Mouse (Mus musculus): ENCODE measurements around the gene Nsun2. TPM values are rescaled to one million over a fixed set of nuclear protein-coding genes. Genes with fewer than 3 reads are reported as not detected.
"Not testable (repeated sequence)": the region's sequence is repeated elsewhere in the genome, so short reads cannot be mapped to it uniquely, and the experiment has no call there.

Nsun2 gene
- total and polyA plus RNA-seq, 2 experiments from 2014 or later, result 37.6 to 62.1 TPM

GRCm38 (mm10) chr13:69593453-69593852, 59.9 kb downstream of the Nsun2 start:
- H3K27me3 ChIP-seq (ENCODE audit: insufficient read depth, low read length), result no peaks in the 10 kb centered on the region
- 75% methylated on average over 8 of the region's 8 CpGs for WGBS

GRCm38 (mm10) chr13:69594577-69595256, 61.2 kb downstream of the Nsun2 start:
- no peaks in the 10 kb centered on the region for H3K9me3 ChIP-seq (ENCODE audit: low read length)
- DNase-seq (ENCODE audit: low spot score) (no peak), ATAC-seq (no peak)
- 90% methylated on average over 7 of the region's 7 CpGs for WGBS
- TF ChIP-seq CTCF (IDR thresholded peaks at IDR 0.05; ENCODE audit: low read depth), result no peak
- no peak overlapping the region for H3K4me3 ChIP-seq (ENCODE audit: low read length)
- no peaks in the 10 kb centered on the region for H3K27me3 ChIP-seq (ENCODE audit: insufficient read depth, low read length)
- no peaks in the 10 kb centered on the region for H3K4me1 ChIP-seq (ENCODE audit: insufficient read depth, low read length)
- no peak overlapping the region for H3K9ac ChIP-seq (replicated peaks; ENCODE audit: low read length)
- H3K4me2 ChIP-seq (ENCODE audit: low read depth, low read length), result no peak overlapping the region
- no peaks in the 10 kb centered on the region for H3K36me3 ChIP-seq (ENCODE audit: insufficient read depth, low read length)
- no peak overlapping the region for H3K27ac ChIP-seq

More at GRCm38 (mm10) chr13:69593453-69593852, 59.9 kb downstream of the Nsun2 start:
- H3K36me3 ChIP-seq (ENCODE audit: insufficient read depth, low read length), result no peaks in the 10 kb centered on the region
- no peaks in the 10 kb centered on the region for H3K4me1 ChIP-seq (ENCODE audit: insufficient read depth, low read length)
- DNase-seq (ENCODE audit: low spot score), result no peak
- H3K27ac ChIP-seq, result no peak overlapping the region
- H3K4me2 ChIP-seq (ENCODE audit: low read depth, low read length), result no peak overlapping the region
- no peak for ATAC-seq
- H3K9me3 ChIP-seq (ENCODE audit: low read length), result no peaks in the 10 kb centered on the region
- H3K9ac ChIP-seq (replicated peaks; ENCODE audit: low read length), result no peak overlapping the region
- no peak for TF ChIP-seq CTCF (IDR thresholded peaks at IDR 0.05; ENCODE audit: low read depth)
- no peak overlapping the region for H3K4me3 ChIP-seq (ENCODE audit: low read length)

- Histone ChIP-seq H3K9me3 (ENCODE audit: low read length) (no peaks in the 10 kb centered on the region), H3K4me2 (ENCODE audit: low read depth, low read length) (no peak overlapping the region), H3K27ac (no peak overlapping the region), H3K4me1 (ENCODE audit: insufficient read depth, low read length) (no peaks in the 10 kb centered on the region), H3K27me3 (ENCODE audit: insufficient read depth, low read length) (no peaks in the 10 kb centered on the region), H3K4me3 (ENCODE audit: low read length) (no peak overlapping the region), H3K9ac (replicated peaks; ENCODE audit: low read length) (no peak overlapping the region), H3K36me3 (ENCODE audit: insufficient read depth, low read length) (no peaks in the 10 kb centered on the region)
- ATAC-seq (no peak), DNase-seq (ENCODE audit: low spot score) (no peak)
- no peak for TF ChIP-seq CTCF (IDR thresholded peaks at IDR 0.05; ENCODE audit: low read depth)
- WGBS, result 90% methylated on average over 6 of the region's 6 CpGs
Observed at GRCm38 (mm10) chr13:69595911-69596310, 62.4 kb downstream of the Nsun2 start.

GRCm38 (mm10) chr13:69596515-69596914, 63.0 kb downstream of the Nsun2 start:
- Histone ChIP-seq H3K36me3 (ENCODE audit: insufficient read depth, low read length) (no peaks in the 10 kb centered on the region), H3K27me3 (ENCODE audit: insufficient read depth, low read length) (no peaks in the 10 kb centered on the region), H3K9ac (replicated peaks; ENCODE audit: low read length) (no peak overlapping the region), H3K4me3 (ENCODE audit: low read length) (no peak overlapping the region), H3K4me2 (ENCODE audit: low read depth, low read length) (no peak overlapping the region), H3K9me3 (ENCODE audit: low read length) (no peaks in the 10 kb centered on the region), H3K27ac (no peak overlapping the region), H3K4me1 (ENCODE audit: insufficient read depth, low read length) (no peaks in the 10 kb centered on the region)
- ATAC-seq (no peak), DNase-seq (ENCODE audit: low spot score) (no peak)
- TF ChIP-seq CTCF (IDR thresholded peaks at IDR 0.05; ENCODE audit: low read depth), result no peak
- WGBS, result 94% methylated on average over 2 of the region's 2 CpGs

GRCm38 (mm10) chr13:69598867-69599266, 65.3 kb downstream of the Nsun2 start:
- Histone ChIP-seq H3K4me3 (ENCODE audit: low read length) (no peak overlapping the region), H3K36me3 (ENCODE audit: insufficient read depth, low read length) (no peaks in the 10 kb centered on the region), H3K9me3 (ENCODE audit: low read length) (no peaks in the 10 kb centered on the region), H3K4me1 (ENCODE audit: insufficient read depth, low read length) (no peaks in the 10 kb centered on the region), H3K27me3 (ENCODE audit: insufficient read depth, low read length) (no peaks in the 10 kb centered on the region), H3K4me2 (ENCODE audit: low read depth, low read length) (no peak overlapping the region), H3K9ac (replicated peaks; ENCODE audit: low read length) (no peak overlapping the region), H3K27ac (no peak overlapping the region)
- DNase-seq (ENCODE audit: low spot score) (no peak), ATAC-seq (no peak)
- no peak for TF ChIP-seq CTCF (IDR thresholded peaks at IDR 0.05; ENCODE audit: low read depth)
- 92% methylated on average over 10 of the region's 10 CpGs for WGBS

GRCm38 (mm10) chr13:69600863-69601262, 67.3 kb downstream of the Nsun2 start:
- not testable (repeated sequence) for H3K4me1 ChIP-seq (ENCODE audit: insufficient read depth, low read length); H3K36me3 ChIP-seq (ENCODE audit: insufficient read depth, low read length); H3K27ac ChIP-seq; H3K4me3 ChIP-seq (ENCODE audit: low read length); H3K9ac ChIP-seq (replicated peaks; ENCODE audit: low read length); H3K27me3 ChIP-seq (ENCODE audit: insufficient read depth, low read length); H3K9me3 ChIP-seq (ENCODE audit: low read length); ATAC-seq; H3K4me2 ChIP-seq (ENCODE audit: low read depth, low read length); DNase-seq (ENCODE audit: low spot score)
- 94% methylated on average over 5 of the region's 5 CpGs for WGBS

GRCm38 (mm10) chr13:69601321-69601720, 67.8 kb downstream of the Nsun2 start:
- Histone ChIP-seq H3K4me2 (ENCODE audit: low read depth, low read length) (no peak overlapping the region), H3K27me3 (ENCODE audit: insufficient read depth, low read length) (no peaks in the 10 kb centered on the region), H3K4me1 (ENCODE audit: insufficient read depth, low read length) (no peaks in the 10 kb centered on the region), H3K27ac (no peak overlapping the region), H3K4me3 (ENCODE audit: low read length) (no peak overlapping the region), H3K36me3 (ENCODE audit: insufficient read depth, low read length) (no peaks in the 10 kb centered on the region), H3K9me3 (ENCODE audit: low read length) (no peaks in the 10 kb centered on the region), H3K9ac (replicated peaks; ENCODE audit: low read length) (no peak overlapping the region)
- 86% methylated on average over 5 of the region's 5 CpGs for WGBS
- no peak for TF ChIP-seq CTCF (IDR thresholded peaks at IDR 0.05; ENCODE audit: low read depth)
- no peak for ATAC-seq
- no peak for DNase-seq (ENCODE audit: low spot score)

Data from hindbrain, postnatal 0 days (tissue).